Comparison of ENCODE assay signal across 9 mouse cellular contexts in genomic region chr4:142160041-142160440, GRCm38 (mm10).
DNase-seq lines count a peak whose midpoint lies in the region; ATAC-seq and TF ChIP-seq lines count a peak whose summit lies in the region.
"Had no signal": no experiment of that assay in that cellular context is flagged by ENCODE, and none has a peak within 500 bp of the region (broad histone marks: within the 10 kb centered on the region; RNA-seq: fewer than 3 reads in every experiment).

No protein-coding gene starts in this region.

- no peaks in the 10 kb centered on the region for H3K9me3 ChIP-seq in forebrain, postnatal 0 days (ENCODE audit: low read length)
- H3K9me3 ChIP-seq in forebrain, embryonic 16.5 days (ENCODE audit: control insufficient read depth, low read length): peaks cover 2% of the 10 kb centered on the region; the same call in 1 of the 2 replicates
- H3K9me3 ChIP-seq in kidney, embryonic 14.5 days (ENCODE audit: control insufficient read depth, low read length): peaks cover 10% of the 10 kb centered on the region; the same call in 1 of the 2 replicates

- no peak overlapping the region for H3K27ac ChIP-seq in forebrain, postnatal 0 days (ENCODE audit: low read depth, low read length)
- H3K27ac ChIP-seq in forebrain, embryonic 16.5 days (ENCODE audit: low read length): no peak overlapping the region
- H3K27ac ChIP-seq in kidney, embryonic 14.5 days (ENCODE audit: low read depth, low read length): no peak overlapping the region

- H3K4me2 ChIP-seq in forebrain, postnatal 0 days (ENCODE audit: low read depth): no peak overlapping the region
- no peak overlapping the region for H3K4me2 ChIP-seq in forebrain, embryonic 16.5 days (ENCODE audit: low read length)
- no peak overlapping the region for H3K4me2 ChIP-seq in kidney, embryonic 14.5 days (replicated peaks; ENCODE audit: low read depth, low read length)

- no peak overlapping the region for H3K9ac ChIP-seq in forebrain, postnatal 0 days
- H3K9ac ChIP-seq in forebrain, embryonic 16.5 days (replicated peaks; ENCODE audit: low read depth, low read length): no peak overlapping the region
- no peak overlapping the region for H3K9ac ChIP-seq in kidney, embryonic 14.5 days (ENCODE audit: low read depth, low read length)

- H3K27me3 ChIP-seq in forebrain, postnatal 0 days (ENCODE audit: insufficient read depth, low read length): no peaks in the 10 kb centered on the region
- no peaks in the 10 kb centered on the region for H3K27me3 ChIP-seq in forebrain, embryonic 16.5 days (replicated peaks; ENCODE audit: control insufficient read depth, insufficient read depth, low read length)
- H3K27me3 ChIP-seq in kidney, embryonic 14.5 days (ENCODE audit: control insufficient read depth, insufficient read depth, low read length): no peaks in the 10 kb centered on the region
- H3K27me3 ChIP-seq: CH12.LX had no signal

- ATAC-seq in forebrain, postnatal 0 days: peak; percentile 66
- ATAC-seq in forebrain, embryonic 16.5 days: no peak
- ATAC-seq in kidney, embryonic 14.5 days (ENCODE audit: low FRiP score, low TSS enrichment): no peak
- no peak for ATAC-seq in granulocyte monocyte progenitor cell, adult 5-6 weeks (replicated peaks; ENCODE audit: poor library complexity, severe bottlenecking)

- H3K4me1 ChIP-seq in forebrain, postnatal 0 days (ENCODE audit: insufficient read depth): no peaks in the 10 kb centered on the region
- H3K4me1 ChIP-seq in forebrain, embryonic 16.5 days (replicated peaks; ENCODE audit: control insufficient read depth, insufficient read depth, low read length): no peaks in the 10 kb centered on the region
- peaks cover 5% of the 10 kb centered on the region for H3K4me1 ChIP-seq in kidney, embryonic 14.5 days (ENCODE audit: control insufficient read depth, insufficient read depth, low read length)

- H3K4me3 ChIP-seq in forebrain, postnatal 0 days (ENCODE audit: low read depth, low read length): no peak overlapping the region
- no peak overlapping the region for H3K4me3 ChIP-seq in forebrain, embryonic 16.5 days (replicated peaks; ENCODE audit: low read length)
- no peak overlapping the region for H3K4me3 ChIP-seq in kidney, embryonic 14.5 days (ENCODE audit: low read length)

- 45% methylated on average over 8 of the region's 8 CpGs for WGBS in forebrain, postnatal 0 days
- 57% methylated on average over 8 of the region's 8 CpGs for WGBS in forebrain, embryonic 16.5 days
- WGBS in kidney, embryonic 14.5 days: 86% methylated on average over 8 of the region's 8 CpGs

- H3K36me3 ChIP-seq in forebrain, postnatal 0 days (ENCODE audit: insufficient read depth): peaks cover 6% of the 10 kb centered on the region
- no peaks in the 10 kb centered on the region; the same call in 1 of the 2 replicates for H3K36me3 ChIP-seq in forebrain, embryonic 16.5 days (ENCODE audit: control insufficient read depth, insufficient read depth)
- H3K36me3 ChIP-seq in kidney, embryonic 14.5 days (ENCODE audit: control insufficient read depth, insufficient read depth, low read length): no peaks in the 10 kb centered on the region

- no peak for TF ChIP-seq CTCF in forebrain, postnatal 0 days (IDR thresholded peaks at IDR 0.05; ENCODE audit: low read depth)

- DNase-seq in forebrain, postnatal 0 days: peak; percentile 34
- peak; percentile 89 for DNase-seq in Muller cell, postnatal 12 days (ENCODE audit: inconsistent ontology term)
- peak; percentile 54 to 61 for DNase-seq in gastrocnemius, postnatal 4 days (ENCODE audit: low spot score in 2 of 2)
- DNase-seq in layer of hippocampus, postnatal 14 days (ENCODE audit: low spot score in 2 of 2): peak; percentile 33 to 38
- no peak for DNase-seq in T-cell, adult 2 months (ENCODE audit: low spot score)
